Mouse (Mus musculus) forebrain, embryonic 16.5 days (tissue): ENCODE data around the gene Tmem253. TPM values are rescaled to one million over a fixed set of nuclear protein-coding genes. Genes with fewer than 3 reads are reported as not detected.

ENCODE experiments used
- ATAC-seq: fragments of 200-750 bp; cut with Nextera tagmentation; 2 replicates; pipeline ENCODE4 v1.8.0; 2017; ENCODE audit warnings: mild to moderate bottlenecking, moderate library complexity
- H3K27ac ChIP-seq: fragments of 300-500 bp; sonication (generic); 2 replicates; pipeline ENCODE4 v1.5.1; 2014; ENCODE audit warnings: low read length, control low read depth
- H3K27me3 ChIP-seq: fragments of 300-500 bp; sonication (generic); replicated peaks from 2 replicates; pipeline ENCODE4 v1.6.1; 2014; ENCODE audit warnings: low read length; ENCODE audit not compliant: control insufficient read depth, insufficient read depth
- H3K36me3 ChIP-seq: fragments of 300-500 bp; sonication (generic); 2 replicates; pipeline ENCODE4 v1.6.1; 2014; ENCODE audit not compliant: control insufficient read depth, insufficient read depth
- H3K4me1 ChIP-seq: fragments of 300-500 bp; sonication (generic); replicated peaks from 2 replicates; pipeline ENCODE4 v1.6.1; 2014; ENCODE audit warnings: low read length; ENCODE audit not compliant: control insufficient read depth, insufficient read depth
- H3K4me2 ChIP-seq: fragments of 300-500 bp; sonication (generic); 2 replicates; pipeline ENCODE4 v1.6.1; 2014; ENCODE audit warnings: mild to moderate bottlenecking, low read length, control low read depth
- H3K4me3 ChIP-seq: fragments of 300-500 bp; sonication (generic); replicated peaks from 2 replicates; pipeline ENCODE4 v1.5.1; 2014; ENCODE audit warnings: mild to moderate bottlenecking, low read length, control low read depth
- H3K9ac ChIP-seq: fragments of 300-500 bp; sonication (generic); replicated peaks from 2 replicates; pipeline ENCODE4 v1.6.1; 2014; ENCODE audit warnings: low read depth, low read length, control low read depth
- H3K9me3 ChIP-seq: fragments of 300-500 bp; sonication (generic); 2 replicates; pipeline ENCODE4 v1.6.1; 2016; ENCODE audit warnings: low read length; ENCODE audit not compliant: control insufficient read depth
- WGBS: fragments of 180-500 bp; shearing (Covaris S2); extraction: QIAGEN DNeasy Blood & Tissue Kit; methylation state at CpG from one replicate; pipeline ENCODE4 v1.1.7; 2014; 5-methylcytosine and 5-hydroxymethylcytosine counted together
- polyA plus RNA-seq: library from polyadenylated mRNA; unstranded; fragments of >200 nt; fragmentation: Nextera tagmentation; extraction: Ambion mirVana; gene quantifications from 2 replicates; pipeline ENCODE4 v1.2.1, GENCODE M21; 2015

Tmem253 gene
- polyA plus RNA-seq, 1 experiment from 2014 or later = 0.67 TPM

DNA sequence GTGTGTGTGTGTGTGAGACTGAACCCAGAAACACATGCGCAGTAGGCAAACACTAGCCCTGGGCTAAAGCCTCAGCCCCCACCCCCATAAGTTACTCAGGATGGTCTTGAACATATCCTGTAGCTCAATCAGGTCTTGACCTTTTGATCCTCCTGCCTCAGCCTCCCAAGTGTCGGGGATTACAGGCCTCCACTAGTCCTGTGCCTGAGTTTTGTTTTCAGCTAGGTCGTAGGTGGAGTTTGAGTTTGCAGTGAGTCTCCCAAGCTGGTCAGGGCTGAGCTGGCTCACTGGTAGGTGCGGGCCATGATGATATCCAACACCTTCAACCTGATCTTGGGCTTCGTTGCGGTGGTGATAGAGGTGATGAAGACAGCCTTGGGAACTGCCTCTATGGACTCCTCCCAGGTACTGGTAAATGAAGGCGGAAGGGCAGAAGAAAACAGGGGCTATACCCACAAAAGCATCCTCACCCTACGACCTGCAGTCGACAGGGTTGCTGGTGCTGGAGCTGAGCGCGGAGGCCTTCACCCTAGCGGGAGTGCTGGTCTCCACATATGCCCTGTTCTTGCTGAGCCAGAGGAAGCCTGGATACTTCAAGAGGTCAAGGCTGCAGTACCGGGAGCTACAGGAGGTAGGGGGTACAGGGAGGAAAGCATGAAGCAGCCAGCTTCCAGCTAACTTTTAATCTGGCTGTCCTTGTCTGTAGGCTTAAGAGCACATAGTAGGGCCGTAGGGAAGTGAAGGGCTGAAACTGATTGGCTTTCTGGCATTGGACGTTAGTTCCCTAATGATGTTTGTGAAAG lies 3.0 kb downstream of the Tmem253 start:
- peaks cover 31% of the 10 kb centered on the region for H3K4me1 ChIP-seq
- no peak for ATAC-seq
- no peaks in the 10 kb centered on the region for H3K27me3 ChIP-seq
- peak overlapping the region; percentile 93; the same call in 1 of the 2 replicates for H3K9ac ChIP-seq
- WGBS = 85% methylated on average over 15 of the region's 15 CpGs
- H3K36me3 ChIP-seq = no peaks in the 10 kb centered on the region
- H3K4me2 ChIP-seq = peak overlapping the region; percentile 67
- H3K27ac ChIP-seq = no peak overlapping the region
- H3K4me3 ChIP-seq = 0 out of 2 replicates have a peak overlapping the region, but pooled peaks have one; percentile 2
- H3K9me3 ChIP-seq = no peaks in the 10 kb centered on the region

DNA sequence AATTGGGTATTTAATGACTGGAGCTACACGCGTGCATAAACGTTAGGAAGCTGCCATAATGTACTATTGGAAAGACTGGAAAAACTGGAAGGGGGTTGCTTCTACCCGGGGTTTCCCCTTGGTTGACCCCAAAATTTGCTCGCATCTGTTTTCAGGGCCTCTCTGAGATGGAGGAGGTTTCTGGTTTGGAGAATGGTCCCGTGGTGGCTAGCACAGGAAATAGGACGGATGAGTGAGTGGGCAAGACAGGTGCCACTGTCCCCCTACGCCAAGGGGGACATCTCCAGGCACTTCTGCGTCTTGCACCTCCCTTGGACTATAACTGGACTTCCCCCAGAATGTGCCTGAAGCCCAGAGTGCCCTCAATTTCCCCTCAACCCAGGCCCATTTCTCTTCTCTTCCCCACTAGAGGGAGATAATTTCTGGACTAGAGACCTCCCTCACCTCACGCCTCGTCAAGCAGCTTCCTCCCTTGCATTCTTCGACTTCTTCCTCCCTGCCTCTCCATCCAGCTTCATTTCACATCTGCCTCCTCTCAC lies 3.7 kb downstream of the Tmem253 start:
- Histone ChIP-seq H3K4me2 (peak overlapping the region; percentile 67), H3K27ac (peak overlapping the region; percentile 97), H3K4me3 (peak overlapping the region; percentile 78), H3K36me3 (no peaks in the 10 kb centered on the region), H3K9ac (peak overlapping the region; percentile 93), H3K4me1 (peaks cover 30% of the 10 kb centered on the region), H3K9me3 (no peaks in the 10 kb centered on the region), H3K27me3 (no peaks in the 10 kb centered on the region)
- 27% methylated on average over 12 of the region's 12 CpGs for WGBS
- ATAC-seq = no peak

DNA sequence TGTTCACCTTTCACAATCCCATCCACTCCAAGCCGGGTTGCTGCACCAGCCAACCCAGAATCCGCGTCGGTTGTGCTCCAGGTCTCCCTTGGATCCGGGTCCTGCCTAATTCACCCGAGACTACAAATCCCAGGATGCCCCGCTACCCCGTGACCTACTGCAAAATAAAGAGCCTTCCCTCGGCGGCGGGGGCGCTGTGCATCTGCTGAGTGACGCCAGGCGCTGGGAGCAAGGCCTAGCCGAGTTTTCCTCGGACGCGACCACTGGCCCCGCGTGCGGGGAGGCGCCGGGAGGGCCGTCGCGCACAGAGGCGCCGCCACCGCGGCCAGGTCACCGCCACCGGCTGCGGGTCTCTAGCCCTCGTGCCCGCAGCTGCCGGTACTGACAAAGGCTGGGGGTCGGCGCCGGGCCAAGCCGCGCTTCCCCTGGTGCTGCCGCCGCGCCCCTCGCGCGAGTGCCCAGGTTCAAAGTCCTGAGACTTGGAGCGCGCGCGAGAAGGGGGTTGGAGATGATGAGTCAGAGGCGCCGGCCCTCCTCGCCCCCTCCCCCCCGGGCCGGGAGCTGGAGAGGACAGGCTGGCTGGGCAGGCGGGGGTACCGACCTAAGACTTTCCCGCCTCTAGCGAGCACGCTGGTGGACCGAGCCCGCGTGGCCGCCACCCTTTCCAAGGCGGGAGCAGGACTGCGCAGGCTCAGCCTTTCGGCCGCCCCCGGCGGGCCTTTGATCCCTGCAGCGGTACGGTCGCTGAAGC lies 4.3 kb downstream of the Tmem253 start:
- Histone ChIP-seq H3K4me2 (peak overlapping the region; percentile 67), H3K9ac (peak overlapping the region; percentile 93), H3K36me3 (no peaks in the 10 kb centered on the region), H3K9me3 (no peaks in the 10 kb centered on the region), H3K27me3 (no peaks in the 10 kb centered on the region), H3K4me3 (peak overlapping the region; percentile 78), H3K4me1 (peaks cover 30% of the 10 kb centered on the region), H3K27ac (peak overlapping the region; percentile 97)
- under 1% methylated on average over 74 of the region's 74 CpGs for WGBS
- ATAC-seq = peak; percentile 93

GRCm38 (mm10) chr14:52020486-52021137 lies 5.2 kb downstream of the Tmem253 start, which contains the start of gene Zfp219:
Gene Zfp219, minus strand, starts transcription at chr14:52020733.
- Histone ChIP-seq H3K27me3 (no peaks in the 10 kb centered on the region), H3K4me2 (peak within 1 kb of the TSS; percentile 67), H3K36me3 (no peaks in the 10 kb centered on the region), H3K4me1 (peaks cover 23% of the 10 kb centered on the region), H3K27ac (peak within 1 kb of the TSS; percentile 97), H3K9me3 (no peaks in the 10 kb centered on the region), H3K4me3 (peak within 1 kb of the TSS; percentile 78), H3K9ac (peak within 1 kb of the TSS; percentile 93)
- peak; percentile 44 for ATAC-seq
- 3% methylated on average over 15 of the region's 15 CpGs for WGBS

DNA sequence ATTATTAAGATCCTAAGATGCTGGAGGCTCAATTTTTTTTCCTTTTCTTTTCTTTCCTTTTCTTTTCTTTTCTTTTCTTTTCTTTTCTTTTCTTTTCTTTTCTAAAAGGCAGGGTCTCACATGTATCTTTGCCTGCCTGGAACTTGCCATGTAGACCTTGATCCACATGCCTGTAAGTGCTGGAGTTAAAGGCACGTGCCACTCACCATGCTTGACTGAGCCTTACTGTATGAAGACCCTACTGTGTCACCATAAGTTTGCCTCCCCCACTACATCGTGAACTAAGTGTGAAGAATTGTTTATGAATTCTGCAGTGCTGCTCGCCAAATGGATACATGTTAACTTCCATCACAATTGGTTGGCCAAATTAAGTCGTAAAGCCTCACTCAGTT lies 5.7 kb downstream of the Tmem253 start:
- ATAC-seq = no peak
- peaks cover 20% of the 10 kb centered on the region for H3K4me1 ChIP-seq

GRCm38 (mm10) chr14:52021568-52022212 lies 6.2 kb downstream of the Tmem253 start:
- no peak for ATAC-seq
- Histone ChIP-seq H3K27ac (no peak overlapping the region), H3K9me3 (no peaks in the 10 kb centered on the region), H3K27me3 (no peaks in the 10 kb centered on the region), H3K9ac (no peak overlapping the region), H3K4me3 (no peak overlapping the region), H3K4me2 (no peak overlapping the region), H3K4me1 (peaks cover 20% of the 10 kb centered on the region), H3K36me3 (no peaks in the 10 kb centered on the region)
- WGBS = 92% methylated on average over 8 of the region's 8 CpGs

More for the DNA sequence above, 5.7 kb downstream of the Tmem253 start:
- WGBS = 61% methylated on average over 4 of the region's 4 CpGs
- H3K27me3 ChIP-seq = no peaks in the 10 kb centered on the region
- H3K9me3 ChIP-seq = no peaks in the 10 kb centered on the region
- H3K4me3 ChIP-seq = no peak overlapping the region
- no peak overlapping the region for H3K9ac ChIP-seq
- H3K36me3 ChIP-seq = no peaks in the 10 kb centered on the region
- no peak overlapping the region for H3K27ac ChIP-seq
- no peak overlapping the region for H3K4me2 ChIP-seq

DNA sequence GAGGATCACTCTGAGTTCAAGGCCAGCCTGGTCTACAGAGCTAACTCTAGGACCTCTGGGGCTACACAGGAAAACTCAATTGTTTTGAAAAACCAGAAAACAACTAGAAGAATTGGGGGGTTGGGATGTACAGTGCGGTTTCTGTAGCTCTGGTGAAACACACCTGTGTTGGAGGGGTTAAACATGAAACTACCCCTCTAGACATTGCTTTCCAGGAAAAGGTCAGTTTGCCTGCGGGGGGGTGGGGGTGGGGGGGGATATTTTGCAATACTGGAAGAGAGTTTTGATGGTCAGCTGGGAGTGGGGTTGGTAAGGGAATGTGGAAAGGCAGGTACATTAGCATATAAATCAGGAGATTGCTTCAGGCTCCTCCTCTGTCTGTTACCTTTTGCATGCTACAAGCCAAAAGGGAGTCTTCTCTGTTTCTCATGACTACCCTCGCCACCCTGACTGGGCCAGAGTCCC lies 6.8 kb downstream of the Tmem253 start:
- Histone ChIP-seq H3K4me3 (no peak overlapping the region), H3K9ac (no peak overlapping the region), H3K9me3 (no peaks in the 10 kb centered on the region), H3K36me3 (no peaks in the 10 kb centered on the region), H3K4me2 (no peak overlapping the region; the same call in 1 of the 2 replicates), H3K4me1 (peaks cover 20% of the 10 kb centered on the region), H3K27me3 (no peaks in the 10 kb centered on the region), H3K27ac (no peak overlapping the region)
- ATAC-seq = no peak
- 67% methylated on average over 3 of the region's 3 CpGs for WGBS

DNA sequence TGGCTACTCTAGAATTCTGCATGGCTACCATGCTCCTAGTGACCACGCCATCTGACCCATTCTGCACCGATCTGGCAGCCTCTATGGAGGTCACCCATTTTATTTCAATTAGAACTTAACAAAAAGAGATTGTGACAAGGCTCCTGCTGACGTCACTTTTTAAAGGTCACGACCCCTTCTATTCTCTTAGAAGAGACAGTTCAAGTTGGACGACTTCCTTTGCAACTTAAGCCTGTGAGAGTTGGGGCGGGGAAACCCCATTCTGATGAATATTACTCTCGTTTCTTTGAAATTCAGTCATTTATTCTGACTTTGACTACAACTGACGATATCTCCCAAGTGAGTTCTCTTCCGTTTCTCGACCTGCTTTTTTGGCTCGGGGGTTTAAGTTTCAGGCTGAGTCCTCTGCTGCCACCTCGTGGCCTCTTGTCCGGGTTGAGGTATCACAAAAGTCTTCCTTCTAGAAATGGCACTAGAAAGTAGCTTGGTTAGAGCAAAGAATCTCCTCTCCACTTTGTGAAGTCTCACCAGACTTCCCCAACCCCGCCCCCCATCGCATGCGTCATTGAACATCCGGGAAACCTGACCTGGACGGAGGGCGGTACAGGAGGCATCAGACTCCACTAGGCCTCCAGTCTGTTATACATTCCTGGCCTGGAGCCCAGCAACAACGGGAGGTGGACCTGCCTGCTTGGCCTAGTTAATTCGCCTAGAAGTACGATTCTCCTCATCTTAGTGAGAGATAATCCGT lies 7.4 kb downstream of the Tmem253 start:
- 3% methylated on average over 23 of the region's 23 CpGs for WGBS
- ATAC-seq = no peak
- H3K27ac ChIP-seq = peak overlapping the region; percentile 42; the same call in 1 of the 2 replicates
- H3K9me3 ChIP-seq = no peaks in the 10 kb centered on the region
- peak overlapping the region; percentile 55 for H3K4me2 ChIP-seq
- H3K4me3 ChIP-seq = peak overlapping the region; percentile 21; the same call in 1 of the 2 replicates
- H3K27me3 ChIP-seq = no peaks in the 10 kb centered on the region
- H3K9ac ChIP-seq = peak overlapping the region; percentile 26
- H3K36me3 ChIP-seq = no peaks in the 10 kb centered on the region
- peaks cover 20% of the 10 kb centered on the region for H3K4me1 ChIP-seq
